Mouse (Mus musculus) C2C12 (cell line): ENCODE data around the gene Ift122. TPM values are rescaled to one million over a fixed set of nuclear protein-coding genes. Genes with fewer than 3 reads are reported as not detected.

Source experiments
- H3K27me3 ChIP-seq: one replicate; pipeline ENCODE4 v1.6.1; 2011; ENCODE audit not compliant: control insufficient read depth, insufficient read depth, insufficient read length
- H3K36me3 ChIP-seq: one replicate; pipeline ENCODE4 v1.6.1; 2011; ENCODE audit not compliant: control insufficient read depth, insufficient read depth
- H3K4me3 ChIP-seq: one replicate; pipeline ENCODE4 v1.5.1; 2011; ENCODE audit warnings: mild to moderate bottlenecking, control low read depth; ENCODE audit not compliant: poor library complexity, insufficient read depth, severe bottlenecking
- H3K79me2 ChIP-seq: one replicate; pipeline ENCODE4 v1.6.1; 2011; ENCODE audit not compliant: control insufficient read depth, insufficient read depth
- H3K79me3 ChIP-seq: one replicate; pipeline ENCODE4 v1.6.1; 2011; ENCODE audit warnings: low read depth, control low read depth
- H3ac ChIP-seq: one replicate; pipeline ENCODE3; 2011; ENCODE audit warnings: low read depth; ENCODE audit not compliant: control insufficient read depth, insufficient read length
- CEBPB ChIP-seq: IDR thresholded peaks from one replicate; pipeline ENCODE4 v1.6.1; 2011; ENCODE audit warnings: low read depth, mild to moderate bottlenecking, control low read depth, moderate library complexity
- CTCF ChIP-seq: IDR thresholded peaks from one replicate; pipeline ENCODE4 v1.5.1; 2011; ENCODE audit not compliant: control insufficient read depth, insufficient read depth, insufficient read length
- FOSL1 ChIP-seq: IDR thresholded peaks from one replicate; pipeline ENCODE4 v1.8.0; 2011; ENCODE audit warnings: mild to moderate bottlenecking, low read length; ENCODE audit not compliant: poor library complexity, insufficient read depth, severe bottlenecking
- MAX ChIP-seq: IDR thresholded peaks from one replicate; pipeline ENCODE4 v1.6.1; 2011; ENCODE audit warnings: mild to moderate bottlenecking, control low read depth
- MYOD1 ChIP-seq: IDR thresholded peaks from one replicate; pipeline ENCODE4 v1.6.1; 2011; ENCODE audit warnings: low read depth; ENCODE audit not compliant: control insufficient read depth, insufficient read length
- MYOG ChIP-seq: IDR thresholded peaks from one replicate; pipeline ENCODE4 v1.6.1; 2011; ENCODE audit not compliant: control insufficient read depth, insufficient read length; ENCODE audit errors: extremely low read depth
- USF1 ChIP-seq: IDR thresholded peaks from one replicate; pipeline ENCODE4 v1.6.1; 2011; ENCODE audit warnings: low read depth, mild to moderate bottlenecking, control low read depth, moderate library complexity
- polyA plus RNA-seq: library from polyadenylated mRNA; unstranded; fragments of >200 nt; fragmentation: generic; extraction: Trizol; gene quantifications from one replicate; pipeline ENCODE4 v1.2.1, GENCODE M21; 2012; ENCODE audit warnings: missing spikeins

The Ift122 gene
- polyA plus RNA-seq, 1 experiment: 13.4 TPM

DNA sequence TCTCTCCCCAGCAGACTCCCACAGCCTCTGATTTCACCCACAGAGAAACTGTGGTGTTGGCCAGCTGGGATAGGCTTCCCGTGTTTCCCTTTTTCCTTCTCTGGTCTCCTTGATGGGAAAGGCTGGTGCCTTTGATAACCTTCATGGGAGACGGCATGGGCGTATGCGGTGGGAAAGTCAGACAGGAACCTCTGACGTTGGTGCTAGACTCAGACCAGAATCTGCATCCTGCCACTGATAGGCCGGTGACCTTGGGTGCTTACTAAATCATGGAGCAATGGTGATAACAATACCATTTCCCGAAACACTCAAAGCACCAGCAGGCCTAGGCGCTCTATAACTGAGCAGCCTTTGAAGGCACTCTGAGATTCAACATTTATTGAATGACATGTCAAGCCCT lies 27.5 kb downstream of the Ift122 start:
- Histone ChIP-seq H3K27me3 (no peaks in the 10 kb centered on the region), H3K4me3 (no peak overlapping the region), H3K36me3 (no peaks in the 10 kb centered on the region), H3K79me3 (no peaks in the 10 kb centered on the region), H3ac (no peak overlapping the region), H3K79me2 (no peaks in the 10 kb centered on the region)
- TF ChIP-seq MAX (no peak), FOSL1 (no peak), MYOD1 (no peak)

DNA sequence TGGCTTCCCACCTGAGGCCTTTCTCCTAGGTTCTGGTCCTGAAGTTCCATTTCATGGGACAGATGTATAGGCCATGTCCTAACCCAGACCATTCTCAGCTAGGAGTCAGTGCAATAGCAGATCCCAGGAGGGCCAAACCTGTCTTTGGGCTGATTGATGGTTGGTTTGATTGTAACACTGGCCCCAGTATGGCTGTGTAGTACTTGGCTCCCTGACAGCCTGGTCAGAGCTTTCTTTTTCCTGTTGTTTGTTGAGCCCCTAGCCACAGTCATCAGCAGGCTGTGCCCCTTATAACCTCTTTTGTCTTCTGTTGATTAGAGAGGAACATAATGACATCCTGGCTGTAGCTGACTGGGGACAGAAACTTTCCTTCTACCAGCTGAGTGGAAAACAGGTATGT lies 30.7 kb downstream of the Ift122 start:
- Histone ChIP-seq H3K79me2 (no peaks in the 10 kb centered on the region), H3K27me3 (no peaks in the 10 kb centered on the region), H3ac (no peak overlapping the region), H3K79me3 (no peaks in the 10 kb centered on the region), H3K4me3 (no peak overlapping the region), H3K36me3 (peaks cover 12% of the 10 kb centered on the region)
- no peak for TF ChIP-seq MAX

DNA sequence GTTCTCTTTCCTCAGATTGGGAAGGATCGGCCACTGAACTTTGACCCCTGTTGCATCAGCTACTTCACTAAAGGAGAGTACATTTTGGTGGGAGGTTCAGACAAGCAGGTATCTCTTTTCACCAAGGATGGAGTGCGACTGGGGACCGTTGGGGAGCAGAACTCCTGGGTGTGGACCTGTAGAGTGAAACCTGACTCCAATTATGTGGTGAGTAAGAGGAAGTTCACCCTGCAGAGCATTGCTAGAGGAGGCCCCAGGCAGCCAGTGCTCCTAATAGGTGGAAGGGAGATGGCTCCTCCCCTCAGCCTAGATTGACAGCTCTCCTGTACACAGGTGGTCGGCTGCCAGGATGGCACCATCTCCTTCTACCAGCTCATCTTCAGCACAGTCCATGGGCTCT lies 33.6 kb downstream of the Ift122 start:
- TF ChIP-seq CTCF (no peak), CEBPB (no peak), MAX (no peak), USF1 (no peak), FOSL1 (no peak), MYOD1 (no peak), MYOG (no peak)
- Histone ChIP-seq H3K79me2 (no peaks in the 10 kb centered on the region), H3ac (no peak overlapping the region), H3K4me3 (no peak overlapping the region), H3K36me3 (peaks cover 12% of the 10 kb centered on the region), H3K79me3 (no peaks in the 10 kb centered on the region), H3K27me3 (no peaks in the 10 kb centered on the region)

- Histone ChIP-seq H3K79me3 (no peaks in the 10 kb centered on the region), H3K79me2 (no peaks in the 10 kb centered on the region), H3K27me3 (no peaks in the 10 kb centered on the region), H3K4me3 (no peak overlapping the region), H3K36me3 (peaks cover 12% of the 10 kb centered on the region), H3ac (no peak overlapping the region)
- TF ChIP-seq CTCF (no peak), MYOD1 (no peak), FOSL1 (no peak)
Observed at GRCm38 (mm10) chr6:115888296-115888695, 35.0 kb downstream of the Ift122 start.

- Histone ChIP-seq H3K36me3 (peaks cover 12% of the 10 kb centered on the region), H3K79me3 (no peaks in the 10 kb centered on the region), H3ac (no peak overlapping the region), H3K4me3 (no peak overlapping the region), H3K27me3 (no peaks in the 10 kb centered on the region), H3K79me2 (no peaks in the 10 kb centered on the region)
- TF ChIP-seq MAX: no peak
- TF ChIP-seq MYOD1: no peak
- TF ChIP-seq FOSL1: no peak
- no peak for TF ChIP-seq CTCF
- TF ChIP-seq MYOG: no peak
- no peak for TF ChIP-seq USF1
Observed at GRCm38 (mm10) chr6:115890601-115891000, 37.3 kb downstream of the Ift122 start.

GRCm38 (mm10) chr6:115891061-115891460 lies 37.8 kb downstream of the Ift122 start:
- H3K79me2 ChIP-seq: no peaks in the 10 kb centered on the region
- no peak overlapping the region for H3K4me3 ChIP-seq
- no peaks in the 10 kb centered on the region for H3K79me3 ChIP-seq
- no peaks in the 10 kb centered on the region for H3K27me3 ChIP-seq
- no peak overlapping the region for H3ac ChIP-seq
- peaks cover 12% of the 10 kb centered on the region for H3K36me3 ChIP-seq
- TF ChIP-seq MYOD1 (peak; percentile 4), USF1 (no peak), CTCF (no peak)

DNA sequence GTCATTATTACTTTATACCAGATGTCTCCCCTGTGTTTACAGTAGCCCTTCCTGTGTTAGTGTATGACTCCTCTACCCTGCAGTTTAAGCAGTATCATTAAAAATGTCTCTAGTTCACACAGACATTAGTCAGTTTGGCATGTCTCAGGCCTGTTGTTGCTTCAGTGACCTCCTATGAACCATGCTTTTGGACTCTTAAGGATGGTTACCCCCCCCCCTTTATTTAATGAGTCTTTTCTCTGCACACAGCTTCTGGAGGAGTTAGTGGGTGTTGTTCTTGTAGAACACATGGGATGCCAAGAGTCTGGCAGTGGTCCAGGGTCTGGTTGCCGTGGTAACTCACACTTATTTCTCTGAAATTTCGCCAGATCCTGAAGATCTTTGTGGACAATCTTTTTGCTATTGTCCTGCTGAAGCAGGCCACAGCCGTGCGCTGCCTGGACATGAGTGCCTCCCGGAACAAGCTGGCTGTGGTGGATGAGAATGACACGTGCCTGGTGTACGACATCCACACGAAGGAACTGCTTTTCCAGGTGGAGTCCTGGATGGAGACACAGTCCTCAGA lies 38.3 kb downstream of the Ift122 start:
- no peaks in the 10 kb centered on the region for H3K79me2 ChIP-seq
- H3K27me3 ChIP-seq: no peaks in the 10 kb centered on the region
- no peak overlapping the region for H3ac ChIP-seq
- TF ChIP-seq MYOG (no peak), USF1 (no peak), CEBPB (no peak), MYOD1 (no peak), FOSL1 (no peak), MAX (no peak), CTCF (no peak)
- peaks cover 12% of the 10 kb centered on the region for H3K36me3 ChIP-seq
- no peak overlapping the region for H3K4me3 ChIP-seq
- no peaks in the 10 kb centered on the region for H3K79me3 ChIP-seq
